Mouse (Mus musculus) retina, postnatal 1 day (tissue): Measurements from ENCODE around the gene Dnajc11.

Source experiments
- DNase-seq: peaks from one replicate; pipeline ENCODE4 v3.0.0-alpha.2; 2012

Dnajc11 gene

GRCm38 (mm10) chr4:151933505-151934214, at the start of gene Dnajc11:
Gene Dnajc11, plus strand, starts transcription at chr4:151933691.
- peak; percentile 96 for DNase-seq

- DNase-seq: no peak
Measured at GRCm38 (mm10) chr4:151893241-151893640, 40.2 kb upstream of the Dnajc11 start.

- no peak for DNase-seq
Measured at GRCm38 (mm10) chr4:151894926-151895325, 38.6 kb upstream of the Dnajc11 start.

DNA sequence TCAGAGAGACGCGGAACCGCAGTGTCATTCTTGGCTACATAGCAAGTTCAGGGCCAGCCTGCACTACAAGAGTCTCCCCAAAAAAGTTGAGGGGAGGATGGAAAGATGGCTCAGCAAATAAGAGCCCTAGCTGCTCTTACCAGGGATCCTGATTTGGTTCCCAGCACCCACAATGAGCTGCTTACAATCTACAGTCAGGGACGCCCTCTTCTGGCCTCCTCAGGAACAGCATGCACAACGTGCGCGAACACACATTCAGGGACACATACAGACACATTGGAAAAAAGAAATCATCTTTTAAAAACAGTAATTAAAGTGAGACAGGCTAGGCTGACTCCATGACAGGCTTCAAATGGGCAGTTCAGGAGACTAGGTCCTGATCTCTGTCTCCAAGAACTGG, 37.9 kb upstream of the Dnajc11 start:
- DNase-seq: no peak

GRCm38 (mm10) chr4:151897069-151897617, 36.3 kb upstream of the Dnajc11 start:
- DNase-seq: no peak

DNA sequence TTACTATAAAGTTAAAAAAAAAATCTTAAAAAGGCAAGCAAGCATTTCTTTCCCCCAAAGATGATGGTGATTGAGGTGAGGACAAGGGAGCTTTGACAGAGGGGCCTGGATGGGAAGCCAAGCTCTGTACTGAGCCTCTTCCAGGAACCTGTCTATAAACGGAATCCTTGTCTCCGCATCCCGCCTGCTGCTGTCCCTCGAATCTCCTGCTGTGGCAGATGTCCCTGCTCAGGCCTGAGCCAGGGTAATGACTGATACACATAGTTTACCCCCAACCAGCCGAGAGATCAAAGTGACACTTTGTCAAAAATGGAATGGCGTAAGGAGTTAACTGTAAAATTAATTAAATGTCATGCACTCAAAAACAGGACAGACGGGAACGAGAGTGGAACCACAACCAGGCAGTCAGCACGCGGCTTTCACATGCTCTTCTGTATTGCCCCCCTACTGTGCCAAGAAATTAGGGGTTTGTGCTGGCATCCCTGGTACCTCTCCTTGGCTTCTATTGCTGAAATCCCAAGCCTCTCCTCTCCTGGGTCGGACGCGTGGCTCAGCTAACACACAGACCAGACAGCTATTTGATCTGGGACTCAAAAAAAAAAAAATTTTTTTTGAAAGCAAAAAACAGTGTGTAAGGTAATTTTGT, 34.8 kb upstream of the Dnajc11 start:
- no peak for DNase-seq

- no peak for DNase-seq
Measured at GRCm38 (mm10) chr4:151899707-151900384, 33.6 kb upstream of the Dnajc11 start.

DNA sequence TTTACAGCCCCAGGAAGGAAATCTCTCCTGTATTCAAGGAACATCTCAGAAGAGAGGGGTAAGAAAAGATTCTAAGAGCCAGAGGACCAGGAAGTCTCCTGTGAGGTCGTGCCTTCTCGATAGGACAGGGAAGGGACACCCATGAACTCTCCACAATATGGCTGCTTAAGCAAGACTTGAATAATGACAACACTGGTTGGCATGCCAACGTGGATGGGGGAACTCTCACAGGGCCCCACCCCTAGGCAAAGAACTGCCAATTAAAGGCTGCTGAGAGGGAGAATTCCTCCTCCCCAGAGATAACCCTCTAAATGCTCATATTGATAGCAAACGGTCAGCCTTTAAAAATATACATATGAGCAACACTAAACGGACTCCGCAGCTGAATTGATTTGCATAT, 32.8 kb upstream of the Dnajc11 start:
- DNase-seq: no peak

DNA sequence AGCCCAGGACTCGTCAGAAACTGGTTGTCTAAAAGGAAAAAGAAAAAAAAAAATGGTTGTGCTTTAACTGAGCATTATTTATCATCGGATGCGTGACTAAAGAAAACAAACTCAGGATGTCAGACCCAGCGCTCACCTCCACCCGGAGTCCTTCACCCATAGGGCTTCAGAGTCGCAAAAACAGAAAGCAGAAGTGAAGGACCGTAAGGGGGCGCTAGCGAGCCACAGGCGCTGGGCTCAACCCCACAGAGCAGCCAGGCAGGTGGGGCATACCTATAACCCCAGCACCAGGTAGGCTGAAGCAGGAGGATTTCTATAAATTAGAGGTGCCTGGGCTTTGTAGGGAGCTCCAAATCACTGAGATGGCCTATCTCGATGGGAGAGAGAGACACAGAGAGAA, 32.1 kb upstream of the Dnajc11 start:
- no peak for DNase-seq

- DNase-seq: no peak
Measured at GRCm38 (mm10) chr4:151902046-151902688, 31.3 kb upstream of the Dnajc11 start.

DNA sequence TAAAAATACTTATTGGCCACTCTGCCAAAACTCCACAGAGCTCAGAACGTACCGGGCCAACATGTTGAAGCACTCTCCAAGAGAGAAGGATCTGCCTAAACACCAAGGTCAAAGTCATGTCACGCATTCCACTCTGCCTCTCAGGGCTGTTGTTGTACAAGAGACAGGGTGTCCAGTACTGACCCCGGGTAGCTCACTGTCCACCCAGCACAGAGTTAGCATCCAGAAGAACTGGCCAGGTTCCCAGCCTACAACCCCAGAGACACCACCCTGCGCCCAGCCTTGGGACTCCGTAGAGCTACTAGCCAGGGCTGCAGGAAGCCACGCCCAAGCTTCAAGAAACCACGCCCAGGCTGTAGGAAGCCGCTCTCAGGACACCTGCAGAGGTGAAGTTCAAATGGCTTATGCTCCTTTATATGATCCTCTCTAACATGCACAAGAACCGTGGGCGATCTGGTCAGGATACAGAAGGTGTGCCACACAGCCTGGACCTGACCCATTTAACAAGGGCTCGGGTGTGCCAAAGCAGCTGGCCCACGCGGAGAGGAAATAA, 30.7 kb upstream of the Dnajc11 start:
- no peak for DNase-seq

DNA sequence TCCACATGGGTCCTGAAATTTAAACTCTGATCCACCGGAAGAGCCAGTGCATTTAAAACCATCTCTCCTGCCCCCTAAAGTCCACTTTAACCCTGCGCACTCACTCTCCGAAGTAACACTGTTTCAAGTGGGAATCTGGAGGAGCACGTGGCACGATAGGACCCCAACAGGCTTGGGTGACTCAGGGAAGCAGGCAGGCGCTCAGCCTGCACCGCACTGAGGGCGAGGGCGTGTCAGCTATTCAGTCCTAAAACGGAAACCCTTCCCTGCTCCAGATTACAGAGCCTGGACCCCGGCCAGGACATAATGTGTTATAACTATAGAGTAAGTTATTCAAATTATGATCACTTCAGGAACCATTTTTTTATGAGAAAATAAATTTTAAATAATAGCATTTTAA, 29.4 kb upstream of the Dnajc11 start:
- DNase-seq: no peak

- no peak for DNase-seq
Measured at GRCm38 (mm10) chr4:151905621-151906020, 27.9 kb upstream of the Dnajc11 start.

DNA sequence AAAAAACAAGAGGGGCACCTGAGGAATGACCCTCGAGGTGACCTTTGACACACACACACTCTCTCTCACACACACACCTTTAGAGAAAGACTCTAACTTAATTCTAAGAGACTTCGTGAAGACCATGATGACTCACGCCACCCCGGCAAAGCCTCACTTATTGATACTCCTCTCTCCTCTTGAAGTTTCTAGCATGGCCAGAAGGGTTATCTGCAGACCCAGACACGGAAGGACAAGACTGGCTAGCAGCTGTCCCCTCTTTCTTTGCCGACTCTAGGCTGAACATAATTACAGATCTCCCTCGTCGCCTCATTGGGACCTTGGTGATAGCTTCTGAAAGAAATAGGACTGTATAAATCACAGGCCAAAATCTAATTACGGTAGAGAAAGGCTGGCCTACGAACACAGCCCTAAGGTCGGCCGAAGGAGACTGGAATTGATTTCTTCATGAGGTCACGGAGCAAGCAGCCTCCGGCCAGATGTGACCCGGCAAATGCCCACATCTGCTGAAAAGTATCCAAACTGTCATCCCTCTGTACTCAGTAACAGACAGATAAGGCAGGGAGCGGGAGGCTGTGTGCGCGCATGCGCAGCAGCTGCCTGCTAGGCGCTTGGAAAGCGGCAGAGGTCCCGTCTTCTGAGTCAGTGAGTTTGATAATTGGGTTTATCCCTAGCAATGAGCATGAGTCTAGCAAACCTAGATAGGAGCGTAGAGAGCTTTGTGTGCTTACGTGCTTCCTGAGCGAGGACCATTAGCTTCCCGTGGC, 25.7 kb upstream of the Dnajc11 start:
- DNase-seq: peak; percentile 54

GRCm38 (mm10) chr4:151908809-151909208, 24.7 kb upstream of the Dnajc11 start:
- DNase-seq: no peak

DNA sequence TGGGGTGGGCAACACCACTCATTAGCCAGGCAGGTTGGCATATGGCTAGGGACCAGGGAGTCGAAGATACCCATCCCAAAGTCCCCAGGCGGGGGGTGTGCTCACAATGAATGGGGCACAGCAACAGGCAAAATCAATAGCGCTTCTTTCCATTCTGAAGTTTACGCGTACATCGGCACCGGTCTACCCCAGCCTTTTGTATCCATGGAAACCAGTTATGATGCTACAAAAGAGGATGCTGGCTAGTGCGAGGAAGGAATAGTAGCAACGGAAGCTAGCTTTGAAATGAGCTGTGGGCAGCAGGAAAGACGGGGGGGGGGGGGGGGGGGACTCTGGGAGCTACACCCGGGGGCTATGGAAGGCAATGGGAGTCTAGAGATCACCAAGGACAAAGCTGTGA, 17.2 kb upstream of the Dnajc11 start:
- DNase-seq: no peak

- no peak for DNase-seq
Measured at GRCm38 (mm10) chr4:151919135-151919840, 14.2 kb upstream of the Dnajc11 start.

DNA sequence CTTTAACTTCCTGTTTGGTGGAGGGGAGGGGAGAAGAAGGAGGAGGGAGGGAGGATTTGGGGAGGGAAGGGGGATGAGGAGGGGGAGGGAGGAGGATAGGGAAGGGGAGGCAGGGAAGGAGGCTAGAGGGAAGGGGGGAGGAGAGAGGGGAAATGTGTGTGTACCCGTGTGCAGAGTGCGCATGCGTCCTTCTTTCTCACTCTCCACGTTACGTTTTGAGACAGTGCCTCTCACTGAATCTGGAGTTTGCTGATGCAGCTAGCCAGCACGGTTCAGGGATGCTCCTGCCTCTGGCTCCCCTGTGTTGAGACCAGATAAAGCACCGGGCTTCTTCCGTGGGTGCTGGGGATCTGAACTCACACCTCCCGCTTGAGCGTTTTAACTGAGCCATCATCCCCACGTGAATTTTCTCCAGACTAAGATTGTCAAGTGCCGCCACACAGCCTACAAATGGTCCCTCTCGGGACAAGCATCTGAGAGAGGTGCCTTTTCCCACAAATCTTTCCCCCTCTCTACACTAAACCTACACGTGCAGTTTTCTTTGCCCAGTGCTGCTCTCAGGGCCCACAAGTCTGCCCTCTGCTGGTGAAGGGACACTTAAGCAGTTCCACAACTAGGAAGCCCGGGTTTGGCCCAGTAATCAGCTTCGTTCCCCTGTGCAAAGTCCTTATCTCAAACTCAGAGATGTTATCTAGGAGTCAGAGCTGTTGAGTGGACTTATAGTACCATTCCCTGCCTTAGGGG, 13.4 kb upstream of the Dnajc11 start:
- DNase-seq: peak; percentile 81

- DNase-seq: no peak
Measured at GRCm38 (mm10) chr4:151922124-151922523, 11.4 kb upstream of the Dnajc11 start.

- no peak for DNase-seq
Measured at GRCm38 (mm10) chr4:151932576-151933504, 651 bp upstream of the Dnajc11 start.
